Mouse (Mus musculus) left cerebral cortex, postnatal 25 days (tissue): ENCODE results near the gene Olfr99. TPM values are rescaled to one million over a fixed set of nuclear protein-coding genes. Genes with fewer than 3 reads are reported as not detected.
"Not testable (repeated sequence)": the region's sequence is repeated elsewhere in the genome, so short reads cannot be mapped to it uniquely, and the experiment has no call there.

Experiments
- DNase-seq, 2 experiments: peaks; one replicate each; pipeline ENCODE4 v3.0.0; 2022; ENCODE audit warnings: low spot score in 2 of 2, mixed read lengths in 1 of 2
- intact Hi-C: fragments of 180-260 bp; cut with DNase I; formaldehyde crosslinking; loops from one replicate; pipeline ENCODE4 v1.15.1; 2025
- total RNA-seq, 2 experiments: library from RNA; stranded (reverse); gene quantifications; 2 replicates each; pipeline ENCODE4 v1.2.3; 2021

The Olfr99 gene
- not detected for total RNA-seq

DNA sequence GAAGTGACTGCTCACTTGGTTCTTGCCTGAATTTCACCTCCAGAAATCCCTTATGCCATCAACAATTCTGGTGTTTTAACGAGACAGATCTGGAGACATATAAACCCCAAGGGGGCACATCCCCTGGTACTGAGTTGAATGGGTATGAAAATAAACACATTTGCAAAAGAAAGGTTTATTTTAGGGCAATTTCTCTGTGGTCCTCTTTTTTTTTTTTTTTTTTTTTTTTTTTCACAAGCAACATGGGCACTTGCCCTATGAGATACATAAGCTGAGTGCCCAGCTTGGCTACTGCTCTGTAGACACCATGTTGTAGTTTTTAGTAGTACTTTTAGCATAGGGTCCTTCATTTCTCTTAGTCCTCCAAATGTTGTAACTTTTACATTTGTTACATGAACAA, at the start of gene Olfr99:
Gene Olfr99, minus strand, starts transcription at position 101 of the 400 bp plus-strand sequence.
- intact Hi-C loops = no loop called here
- DNase-seq = no peak

DNA sequence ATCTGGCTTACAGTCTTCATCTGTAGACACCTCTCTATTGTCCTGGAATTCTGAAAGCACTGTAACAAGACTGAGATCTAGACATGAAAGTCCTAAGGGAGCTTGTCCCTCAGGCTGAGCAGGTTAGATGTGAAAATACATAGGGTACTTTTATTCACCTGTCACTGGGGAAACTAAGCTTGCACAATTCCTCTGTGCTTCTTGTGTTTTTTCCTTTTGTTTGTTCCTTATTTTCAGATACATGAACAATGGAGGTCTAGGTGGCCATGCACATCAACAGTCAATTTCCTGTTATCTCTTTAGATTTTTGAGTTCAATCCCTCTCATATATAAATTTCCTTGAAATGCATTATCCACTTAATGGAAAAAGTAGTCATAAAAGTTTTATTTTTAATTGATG, 33.7 kb upstream of the Olfr99 start, which contains the start of gene Olfr102:
Gene Olfr102, minus strand, starts transcription at position 101 of the 400 bp plus-strand sequence.
- DNase-seq = no peak
- intact Hi-C loops = no loop called here

DNA sequence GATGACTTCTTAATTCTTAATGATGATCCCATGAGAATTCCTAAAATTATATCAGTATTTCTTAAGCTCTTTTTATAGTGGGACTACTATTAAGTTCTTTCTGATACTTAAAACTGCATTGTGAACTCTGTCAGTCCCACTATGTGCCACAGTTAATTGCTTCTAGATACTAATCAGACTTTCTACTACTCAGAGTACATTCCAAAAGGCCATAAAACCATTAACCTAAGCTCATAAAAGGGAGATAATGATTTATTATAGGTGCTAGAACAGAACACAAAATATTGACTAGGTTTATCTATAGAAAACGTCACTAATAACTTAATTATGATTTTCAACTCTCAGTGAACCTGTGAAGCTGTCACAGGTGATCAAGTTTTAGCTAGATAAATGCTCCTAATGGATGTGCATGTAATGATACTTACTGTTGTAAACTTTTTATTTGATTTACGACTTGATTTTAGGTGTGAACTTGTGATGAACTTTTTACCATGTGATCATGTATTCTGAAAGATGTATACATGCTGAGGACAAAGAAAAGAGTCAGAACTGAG, 27.0 kb upstream of the Olfr99 start:
- intact Hi-C loops = no loop called here
- DNase-seq = no peak

DNA sequence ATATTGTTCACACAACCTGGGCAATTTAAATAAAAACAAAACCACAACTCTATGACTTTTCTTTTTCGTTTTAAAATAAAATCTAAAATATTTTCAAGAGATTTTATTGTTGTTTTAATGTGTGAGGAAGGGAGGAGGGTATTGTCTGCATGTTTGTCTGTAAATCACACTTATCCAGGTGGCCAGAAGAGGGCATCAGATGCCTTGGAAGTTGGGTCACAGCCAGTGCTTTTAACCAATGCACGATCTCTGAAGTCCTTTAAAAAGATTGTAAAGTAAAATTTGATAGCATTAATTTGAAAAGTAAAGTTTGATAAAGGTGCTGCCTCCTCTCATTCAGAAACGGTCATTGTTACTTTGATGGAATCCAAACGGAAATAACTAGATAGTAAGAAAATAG, 25.2 kb upstream of the Olfr99 start:
- DNase-seq = peak in 1 of 2 experiments; percentile 1
- intact Hi-C loops = no loop called here

- DNase-seq = no peak
- intact Hi-C loops = no loop called here
Measured at GRCm38 (mm10) chr17:37304213-37304612, 21.0 kb upstream of the Olfr99 start, which contains the start of gene Olfr101. TSS of gene Olfr101 (minus strand) at chr17:37304313.

- no peak for DNase-seq
- intact Hi-C loops = no loop called here
Measured at GRCm38 (mm10) chr17:37280331-37280730, 2.9 kb downstream of the Olfr99 start.

- intact Hi-C loops = no loop called here
Measured at GRCm38 (mm10) chr17:37276573-37276972, 6.7 kb downstream of the Olfr99 start.

GRCm38 (mm10) chr17:37275626-37276248, 7.5 kb downstream of the Olfr99 start:
- no peak for DNase-seq
- intact Hi-C loops = no loop called here

More at GRCm38 (mm10) chr17:37276573-37276972, 6.7 kb downstream of the Olfr99 start:
- DNase-seq = no peak

DNA sequence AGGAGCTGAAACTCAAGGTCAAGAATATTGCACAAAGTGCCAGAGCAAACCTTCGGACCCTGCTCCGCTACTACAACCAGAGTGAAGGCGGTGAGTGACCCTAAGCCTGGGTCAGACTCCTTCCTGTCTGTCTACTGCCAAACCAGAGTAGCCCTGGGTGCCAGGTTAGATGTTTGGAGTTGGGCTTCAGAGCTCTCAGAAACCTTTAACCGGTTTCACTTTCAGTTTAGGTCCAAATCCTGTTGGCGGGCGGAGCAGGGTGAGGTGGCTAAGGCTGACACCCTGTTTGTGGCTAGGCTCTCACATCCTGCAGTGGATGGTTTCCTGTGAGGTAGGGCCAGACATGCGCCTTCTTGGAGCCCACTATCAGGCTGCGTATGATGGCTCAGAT, 12.6 kb downstream of the Olfr99 start:
- intact Hi-C loops = no loop called here
- DNase-seq = peak; percentile 4 to 6

DNA sequence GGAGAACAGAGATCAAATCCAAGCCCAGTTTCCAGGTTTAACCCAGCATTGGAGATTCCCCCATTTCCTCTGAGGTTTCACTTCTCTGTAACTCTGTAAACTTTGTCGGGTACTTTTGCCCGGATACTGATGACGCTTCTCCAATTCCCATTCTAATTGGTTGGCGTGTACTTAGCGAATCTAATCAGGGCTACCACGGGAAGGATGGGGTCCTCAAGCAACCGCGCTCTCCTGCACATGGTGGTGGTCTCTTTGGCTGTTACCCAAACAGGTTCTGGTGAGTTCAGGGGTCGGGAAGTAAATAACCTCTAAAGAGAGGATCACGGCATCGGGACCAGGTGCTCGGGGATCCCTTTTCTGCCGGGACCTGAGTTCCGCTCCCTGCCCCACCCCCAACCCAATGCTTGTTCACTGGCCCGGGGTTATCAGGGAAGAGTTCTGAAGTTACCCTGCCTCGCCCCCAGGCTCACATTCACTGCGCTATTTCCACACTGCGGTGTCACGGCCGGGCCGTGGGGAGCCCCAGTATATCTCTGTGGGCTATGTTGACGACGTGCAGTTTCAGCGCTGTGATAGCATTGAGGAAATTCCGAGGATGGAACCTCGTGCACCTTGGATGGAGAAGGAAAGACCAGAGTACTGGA, 13.1 kb downstream of the Olfr99 start, which contains the start of gene H2-M3:
Gene H2-M3, plus strand, starts transcription at position 163 of the 644 bp plus-strand sequence.
- DNase-seq = peak; percentile 91 to 94
- intact Hi-C loops = no loop called here

DNA sequence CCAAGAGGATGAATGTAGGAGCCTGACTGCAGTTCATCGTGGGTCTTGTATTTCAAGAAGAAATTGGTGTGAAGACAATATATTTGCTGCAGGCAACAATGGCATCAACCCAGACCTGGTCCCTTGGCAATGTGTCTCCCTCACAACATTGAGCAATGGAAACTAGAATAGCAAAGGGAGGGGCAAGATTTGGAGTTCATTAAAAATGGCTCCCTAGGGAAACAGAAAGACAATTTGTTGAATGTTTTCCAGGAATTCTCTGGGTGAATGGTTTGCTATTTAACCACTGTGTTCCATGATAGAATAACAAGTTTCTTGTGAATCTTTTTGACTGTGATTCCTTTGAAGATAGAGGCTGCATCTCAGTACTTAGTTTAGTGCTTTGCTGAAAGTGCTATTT, 19.6 kb downstream of the Olfr99 start, which contains the start of gene Olfr98:
Gene Olfr98, minus strand, starts transcription at position 124 of the 400 bp plus-strand sequence.
- no peak for DNase-seq
- intact Hi-C loops = no loop called here

DNA sequence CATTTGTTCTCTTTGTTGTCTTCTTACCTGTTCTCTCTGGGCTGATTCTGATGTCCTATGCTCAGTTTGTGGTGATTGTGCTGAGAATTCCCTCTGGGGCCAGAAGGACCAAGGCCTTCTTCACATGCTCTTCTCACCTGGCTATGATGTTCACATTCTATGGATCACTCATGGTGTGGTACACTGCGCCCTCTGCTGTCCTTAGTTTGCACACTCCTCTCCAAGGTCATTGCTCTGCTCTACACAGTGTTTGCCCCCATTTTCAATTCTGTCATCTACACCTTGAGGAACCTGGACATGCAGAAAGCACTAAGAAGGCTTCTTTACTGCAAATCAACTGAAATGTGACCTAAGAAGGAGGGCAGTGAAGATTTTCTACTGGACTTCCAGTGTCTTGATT, 32.7 kb downstream of the Olfr99 start:
- intact Hi-C loops = no loop called here
- DNase-seq = peak in 1 of 2 experiments; percentile 8

GRCm38 (mm10) chr17:37249460-37249859, 33.8 kb downstream of the Olfr99 start:
- DNase-seq = no peak
- intact Hi-C loops = no loop called here

- intact Hi-C loops = no loop called here
- peak; percentile 36 to 60 for DNase-seq
Measured at GRCm38 (mm10) chr17:37246715-37247114, 36.5 kb downstream of the Olfr99 start.

DNA sequence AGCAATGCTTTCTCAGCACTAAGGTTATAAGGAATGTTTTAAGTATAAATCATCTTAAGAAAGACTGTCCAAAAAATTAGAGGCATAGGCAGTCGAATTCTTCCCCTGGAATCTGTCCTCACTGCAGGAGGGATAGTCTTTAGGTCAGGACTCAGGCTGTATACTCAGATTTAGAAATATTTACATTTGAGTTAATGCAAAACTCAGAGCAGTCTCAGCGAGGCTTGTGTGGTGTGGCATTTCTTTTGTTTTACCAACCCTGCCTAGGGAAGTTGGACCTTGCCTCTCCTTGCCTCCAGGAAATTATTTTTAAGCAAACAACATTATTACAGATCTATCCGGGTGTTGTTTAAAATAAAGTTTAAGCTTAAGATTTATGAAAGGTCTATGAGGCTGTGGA, 41.1 kb downstream of the Olfr99 start:
- no peak for DNase-seq
- intact Hi-C loops = no loop called here

DNA sequence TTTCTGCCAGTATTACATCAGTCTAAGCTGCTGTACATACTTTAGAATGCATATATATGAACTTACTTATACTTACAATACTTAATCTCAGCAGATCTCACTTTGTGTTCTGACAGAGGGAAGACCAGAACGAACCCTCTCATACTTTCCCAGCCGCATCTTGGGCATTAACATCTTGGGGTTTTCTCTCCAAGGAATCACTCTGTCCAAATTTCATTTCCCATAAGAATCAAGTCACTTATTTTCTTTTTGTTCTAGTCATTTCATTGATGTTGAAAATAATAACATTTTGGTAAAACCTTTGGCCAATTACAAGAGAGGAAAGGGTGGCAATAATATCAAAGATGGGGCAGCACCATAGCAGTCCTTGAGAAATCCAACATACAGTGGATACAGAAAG, 46.0 kb downstream of the Olfr99 start, which contains the start of gene Olfr97:
Gene Olfr97, minus strand, starts transcription at position 101 of the 400 bp plus-strand sequence.
- intact Hi-C loops = not testable (repeated sequence)

More for the DNA sequence above, 46.0 kb downstream of the Olfr99 start, which contains the start of gene Olfr97:
- DNase-seq = not testable (repeated sequence)

Other genes starting within 250 kb of the Olfr99 start
- gene Gabbr1, start 237.5 kb downstream of the Olfr99 start, total RNA-seq = 100 to 1,000 TPM; 670 to 698 TPM
- not detected for gene Olfr90, start 195.0 kb downstream of the Olfr99 start, total RNA-seq
- gene Olfr91, start 185.2 kb downstream of the Olfr99 start, total RNA-seq = not detected
- gene Olfr92, start 163.4 kb downstream of the Olfr99 start, total RNA-seq = not detected
- gene Olfr93, start 122.0 kb downstream of the Olfr99 start, total RNA-seq = not detected
- not detected for gene Ubd, start 89.6 kb downstream of the Olfr99 start, total RNA-seq
- gene Olfr94, start 82.5 kb downstream of the Olfr99 start, total RNA-seq = not detected
- gene Olfr95, start 70.3 kb downstream of the Olfr99 start, total RNA-seq = not detected
- gene Olfr96, start 63.3 kb downstream of the Olfr99 start, total RNA-seq = not detected
- gene Olfr97, start 46.1 kb downstream of the Olfr99 start, total RNA-seq = not detected
- gene Olfr98, start 19.7 kb downstream of the Olfr99 start, total RNA-seq = not detected
- 1 to 10 TPM; 2.4 to 2.5 TPM for gene H2-M3, start 13.2 kb downstream of the Olfr99 start, total RNA-seq
- gene Olfr101, start 20.9 kb upstream of the Olfr99 start, total RNA-seq = not detected
- not detected for gene Olfr102, start 33.6 kb upstream of the Olfr99 start, total RNA-seq
- gene Olfr103, start 56.2 kb upstream of the Olfr99 start, total RNA-seq = not detected
- not detected for gene Olfr104-ps, start 76.1 kb upstream of the Olfr99 start, total RNA-seq
- not detected for gene Olfr105-ps, start 95.6 kb upstream of the Olfr99 start, total RNA-seq
- gene Olfr106-ps, start 106.9 kb upstream of the Olfr99 start, total RNA-seq = not detected
- gene Olfr107, start 115.8 kb upstream of the Olfr99 start, total RNA-seq = not detected
- gene Olfr108, start 162.0 kb upstream of the Olfr99 start, total RNA-seq = not detected
- not detected for gene Olfr109, start 175.5 kb upstream of the Olfr99 start, total RNA-seq
- not detected for gene H2-M2, start 200.1 kb upstream of the Olfr99 start, total RNA-seq
- gene Olfr110, start 209.0 kb upstream of the Olfr99 start, total RNA-seq = not detected
- gene Olfr111, start 224.6 kb upstream of the Olfr99 start, total RNA-seq = not detected